Mouse (Mus musculus) brain, adult 2 months (tissue): Measurements from ENCODE around the gene Defb36.

Source experiments
- DNase-seq: peaks from one replicate; pipeline ENCODE4 v3.0.0; 2011; ENCODE audit warnings: low read depth, low spot score

Defb36 gene

GRCm38 (mm10) chr2:152622151-152622550, 18.0 kb downstream of the Defb36 start:
- no peak for DNase-seq

- no peak for DNase-seq
Measured at GRCm38 (mm10) chr2:152622953-152623352, 18.8 kb downstream of the Defb36 start, which contains the start of gene Defb25. Defb25 (minus strand) TSS chr2:152623053.

- no peak for DNase-seq
Measured at GRCm38 (mm10) chr2:152624566-152624965, 20.4 kb downstream of the Defb36 start.

GRCm38 (mm10) chr2:152625256-152625655, 21.1 kb downstream of the Defb36 start:
- DNase-seq: no peak

- DNase-seq: no peak
Measured at GRCm38 (mm10) chr2:152626774-152627591, 22.9 kb downstream of the Defb36 start, which contains the start of gene Rem1. Rem1 (plus strand) TSS chr2:152626951.

GRCm38 (mm10) chr2:152628066-152628465, 23.9 kb downstream of the Defb36 start:
- no peak for DNase-seq

GRCm38 (mm10) chr2:152629239-152629638, 25.1 kb downstream of the Defb36 start:
- no peak for DNase-seq

- DNase-seq: no peak
Measured at GRCm38 (mm10) chr2:152629904-152630303, 25.8 kb downstream of the Defb36 start.

- DNase-seq: peak; percentile 14
Measured at GRCm38 (mm10) chr2:152633334-152633733, 29.2 kb downstream of the Defb36 start.

GRCm38 (mm10) chr2:152634311-152634710, 30.2 kb downstream of the Defb36 start:
- no peak for DNase-seq

GRCm38 (mm10) chr2:152636246-152637005, 32.3 kb downstream of the Defb36 start:
- DNase-seq: no peak

GRCm38 (mm10) chr2:152637006-152637322, 32.8 kb downstream of the Defb36 start:
- DNase-seq: no peak

GRCm38 (mm10) chr2:152637381-152637780, 33.3 kb downstream of the Defb36 start:
- no peak for DNase-seq

- DNase-seq: no peak
Measured at GRCm38 (mm10) chr2:152638865-152639264, 34.7 kb downstream of the Defb36 start.

- no peak for DNase-seq
Measured at GRCm38 (mm10) chr2:152639406-152640113, 35.4 kb downstream of the Defb36 start.

GRCm38 (mm10) chr2:152652901-152653620, 48.9 kb downstream of the Defb36 start:
- DNase-seq: no peak

- peak; percentile 94 for DNase-seq
Measured at GRCm38 (mm10) chr2:152653874-152654715, 50.0 kb downstream of the Defb36 start.

GRCm38 (mm10) chr2:152657398-152657797, 53.3 kb downstream of the Defb36 start:
- DNase-seq: no peak

- no peak for DNase-seq
Measured at GRCm38 (mm10) chr2:152661163-152661562, 57.0 kb downstream of the Defb36 start.
